Mouse (Mus musculus): ENCODE data around the gene Tap1. TPM values are rescaled to one million over a fixed set of nuclear protein-coding genes. Genes with fewer than 3 reads are reported as not detected.

Gene Tap1
- total and polyA plus RNA-seq, 3 experiments: 30.7 to 46.6 TPM; not detected in 1

DNA sequence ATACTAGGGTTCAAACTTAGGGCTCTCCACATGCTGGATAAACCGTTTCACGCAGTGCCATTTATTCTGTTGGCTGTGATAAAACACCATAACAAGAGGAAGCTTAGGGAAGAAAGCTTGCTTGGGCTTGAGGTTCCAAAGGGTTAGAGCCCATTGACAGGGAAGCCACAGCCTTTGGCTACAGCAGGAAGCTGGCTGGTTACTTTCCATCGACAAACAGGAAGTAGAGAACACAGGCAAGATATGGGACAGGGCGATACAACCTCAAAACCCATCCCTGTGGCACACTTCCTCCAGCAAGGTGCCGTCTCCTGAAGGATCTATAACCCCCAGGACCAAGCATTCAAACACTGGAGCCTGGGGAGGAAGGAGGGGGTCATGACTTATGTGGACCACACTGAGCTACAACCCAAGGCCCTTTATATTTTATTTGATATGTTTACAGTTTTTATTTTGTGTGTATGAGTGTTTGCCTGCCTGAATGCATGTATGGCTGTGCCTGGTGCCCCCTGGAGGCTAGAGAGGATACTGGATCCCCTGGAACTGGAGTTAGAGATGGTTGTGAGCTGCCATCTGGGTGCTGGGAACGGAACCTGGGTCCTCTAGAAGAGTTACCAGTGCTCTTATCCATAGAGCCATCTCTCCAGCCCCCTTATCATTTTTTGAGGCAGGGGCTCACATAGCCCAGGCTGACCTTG lies 22.2 kb upstream of the Tap1 start:
- no peaks in the 10 kb centered on the region for H3K9me3 ChIP-seq (replicated peaks; ENCODE audit: insufficient read depth, low read length)
- no peak for TF ChIP-seq USF1 (IDR thresholded peaks at IDR 0.05; ENCODE audit: low read depth, low read length)
- no peak for TF ChIP-seq MAFK (IDR thresholded peaks at IDR 0.05; ENCODE audit: borderline replicate concordance, low read depth, low read length)
- no peak for TF ChIP-seq E2F4 (IDR thresholded peaks at IDR 0.05; ENCODE audit: borderline replicate concordance, low read depth, low read length)
- TF ChIP-seq UBTF (IDR thresholded peaks at IDR 0.05; ENCODE audit: borderline replicate concordance, insufficient read depth, low read depth, low read length): no peak
- no peak for TF ChIP-seq CHD1 (IDR thresholded peaks at IDR 0.05; ENCODE audit: low read depth, low read length)
- no peak for TF ChIP-seq RCOR1 (IDR thresholded peaks at IDR 0.05; ENCODE audit: low read depth, low read length)
- no peak for TF ChIP-seq KAT2A (conservative IDR thresholded peaks at IDR 0.05; ENCODE audit: low read depth, low read length)
- no peak; a peak in 1 of 4 replicates for TF ChIP-seq POLR2A (IDR thresholded peaks at IDR 0.05; ENCODE audit: control insufficient read depth in 1 of 2, insufficient read depth in 1 of 2, low read depth in 1 of 2, low read length in 2 of 2, poor library complexity in 1 of 2)
- no peak for TF ChIP-seq NRF1 (IDR thresholded peaks at IDR 0.05; ENCODE audit: insufficient read depth, low read depth, low read length, poor library complexity, severe bottlenecking)
- peak; percentile 69 for TF ChIP-seq ZC3H11A (IDR thresholded peaks at IDR 0.05; ENCODE audit: low read depth, low read length)
- TF ChIP-seq ZNF384 (IDR thresholded peaks at IDR 0.05; ENCODE audit: low read depth, low read length): no peak
- peak; percentile 18 to 33; a peak in 2 of 4 replicates for TF ChIP-seq EP300 (IDR thresholded peaks at IDR 0.05; ENCODE audit: low read depth in 1 of 2, low read length in 2 of 2)
- TF ChIP-seq CTCF (IDR thresholded peaks at IDR 0.05 in 2 of 3, conservative IDR thresholded peaks at IDR 0.05 in 1 of 3; ENCODE audit: control insufficient read depth in 1 of 3, insufficient read depth in 1 of 3, low read depth in 2 of 3, low read length in 3 of 3, poor library complexity in 1 of 3, severe bottlenecking in 1 of 3): peak; percentile 60 to 81 (median 72)
- 0 out of 2 replicates have a peak, but pooled peaks have one; percentile 8 for TF ChIP-seq ETS1 (IDR thresholded peaks at IDR 0.05; ENCODE audit: low read depth, low read length)
- no peak for TF ChIP-seq ZKSCAN1 (IDR thresholded peaks at IDR 0.05; ENCODE audit: low read depth, low read length)
- no peak for TF ChIP-seq CHD2 (IDR thresholded peaks at IDR 0.05; ENCODE audit: low read length)
- TF ChIP-seq MAZ (IDR thresholded peaks at IDR 0.05; ENCODE audit: low read depth, low read length): no peak
- peak; percentile 41; the same call in 1 of the 2 replicates for TF ChIP-seq NELFE (IDR thresholded peaks at IDR 0.05; ENCODE audit: low read depth, low read length)
- TF ChIP-seq GATA1 (IDR thresholded peaks at IDR 0.05; ENCODE audit: low read depth, low read length): peak; percentile 40; the same call in 1 of the 2 replicates
- TF ChIP-seq BHLHE40 (IDR thresholded peaks at IDR 0.05; ENCODE audit: borderline replicate concordance, low read depth, low read length): no peak
- no peak for TF ChIP-seq TCF12 (IDR thresholded peaks at IDR 0.05; ENCODE audit: low read depth, low read length)
- TF ChIP-seq ELF1 (IDR thresholded peaks at IDR 0.05; ENCODE audit: low read depth, low read length): peak; percentile 72
- peak; percentile 33; the same call in 1 of the 2 replicates for TF ChIP-seq HCFC1 (IDR thresholded peaks at IDR 0.05; ENCODE audit: low read depth, low read length)
- TF ChIP-seq SMC3 (IDR thresholded peaks at IDR 0.05; ENCODE audit: low read depth, low read length): peak; percentile 91
- no peak for TF ChIP-seq MAX (IDR thresholded peaks at IDR 0.05; ENCODE audit: low read length)
- peak; percentile 65 for TF ChIP-seq RAD21 (IDR thresholded peaks at IDR 0.05; ENCODE audit: low read depth, low read length)
- no peak for TF ChIP-seq MYB (IDR thresholded peaks at IDR 0.05; ENCODE audit: low read depth, low read length)
- TF ChIP-seq SIN3A (IDR thresholded peaks at IDR 0.05; ENCODE audit: low read length): no peak
- TF ChIP-seq POLR2AphosphoS5 (IDR thresholded peaks at IDR 0.05; ENCODE audit: borderline replicate concordance, low read depth, low read length): no peak
- TF ChIP-seq USF2 (IDR thresholded peaks at IDR 0.05; ENCODE audit: borderline replicate concordance in 1 of 2, insufficient read depth in 1 of 2, low read depth in 1 of 2, low read length in 2 of 2): no peak
- TF ChIP-seq ZMIZ1 (IDR thresholded peaks at IDR 0.05; ENCODE audit: low read depth, low read length): no peak
- TF ChIP-seq JUND (IDR thresholded peaks at IDR 0.05; ENCODE audit: low read depth, low read length): no peak; the same call in 1 of the 2 replicates
- TF ChIP-seq MEF2A (IDR thresholded peaks at IDR 0.05; ENCODE audit: extremely low read depth, insufficient replicate concordance, low read depth, low read length, poor library complexity, severe bottlenecking): no peak
- 0 out of 2 replicates have a peak, but pooled peaks have one; percentile 31 for TF ChIP-seq TBP (IDR thresholded peaks at IDR 0.05; ENCODE audit: low read depth, low read length)
- no peak for TF ChIP-seq GABPA (IDR thresholded peaks at IDR 0.05; ENCODE audit: low read depth, low read length)
- no peak for TF ChIP-seq MYC (IDR thresholded peaks at IDR 0.05; ENCODE audit: low read depth, low read length)

More for the DNA sequence above, 22.2 kb upstream of the Tap1 start:
- Histone ChIP-seq H3K4me1 (ENCODE audit: control insufficient read depth in 1 of 2, insufficient read depth in 2 of 2, low read length in 2 of 2) (peaks cover 2 to 4% of the 10 kb centered on the region in 2 experiments; a peak in 3 of 4 replicates), H3K9ac (ENCODE audit: control insufficient read depth, low read depth, low read length, poor library complexity, severe bottlenecking) (peak overlapping the region; percentile 66), H3K27me3 (ENCODE audit: control insufficient read depth in 1 of 2, insufficient read depth in 2 of 2, low read length in 2 of 2) (no peaks in the 10 kb centered on the region), H3K36me3 (ENCODE audit: control insufficient read depth in 1 of 2, insufficient read depth in 2 of 2, low read length in 2 of 2) (no peaks in the 10 kb centered on the region), H3K4me3 (ENCODE audit: control insufficient read depth in 1 of 2, insufficient read depth in 1 of 2, low read depth in 2 of 2, low read length in 2 of 2) (peak overlapping the region; percentile 11 to 46; a peak in 3 of 4 replicates), H3K27ac (ENCODE audit: control insufficient read depth, low read depth, low read length) (peak overlapping the region; percentile 84), H3K79me2 (ENCODE audit: control insufficient read depth, insufficient read depth, low read length, poor library complexity) (no peaks in the 10 kb centered on the region)
- peak; percentile 87 for DNase-seq (ENCODE audit: low read depth, low spot score)
